Mouse (Mus musculus) CH12.LX (cell line): ENCODE data around the gene Elovl5. TPM values are rescaled to one million over a fixed set of nuclear protein-coding genes. Genes with fewer than 3 reads are reported as not detected.

ENCODE experiments used
- DNase-seq: peaks from one replicate; pipeline ENCODE4 v3.0.0-alpha.2; 2013; ENCODE audit errors: extremely low read depth
- H3K27ac ChIP-seq: 2 replicates; pipeline ENCODE4 v1.5.1; 2012; ENCODE audit warnings: low read depth, mild to moderate bottlenecking, control low read depth, moderate library complexity; ENCODE audit not compliant: insufficient read depth
- H3K27me3 ChIP-seq: replicated peaks from 2 replicates; pipeline ENCODE3; 2012; ENCODE audit warnings: inconsistent platforms
- H3K36me3 ChIP-seq, 2 experiments: replicated peaks in 1 of 2; 2 replicates each; pipeline versions ENCODE3 to v1.6.1; 2012; ENCODE audit warnings: inconsistent platforms in 1 of 2, low read length in 1 of 2, mild to moderate bottlenecking in 1 of 2, mixed read lengths in 1 of 2, moderate library complexity in 1 of 2; ENCODE audit not compliant: control insufficient read depth in 1 of 2, insufficient read depth in 1 of 2
- H3K4me1 ChIP-seq, 2 experiments: 2 replicates each; pipeline ENCODE4 v1.6.1; 2012; ENCODE audit warnings: inconsistent platforms in 1 of 2, moderate library complexity in 1 of 2; ENCODE audit not compliant: insufficient read depth in 2 of 2, control insufficient read depth in 1 of 2
- H3K4me2 ChIP-seq: 2 replicates; pipeline ENCODE4 v1.6.1; 2012; ENCODE audit warnings: low read depth, mild to moderate bottlenecking, control low read depth; ENCODE audit not compliant: poor library complexity, insufficient read depth, severe bottlenecking
- H3K4me3 ChIP-seq, 3 experiments: fragments of 150-350 bp in 1 of 3; sonication (generic) in 1 of 3; replicated peaks in 1 of 3; 2 replicates each; pipeline versions ENCODE3 to v1.5.1; 2011 to 2012; ENCODE audit warnings: low read depth in 2 of 3, low read length in 2 of 3, mild to moderate bottlenecking in 2 of 3, moderate library complexity in 2 of 3, control low read depth in 1 of 3, improper control_type of control experiment in 1 of 3, inconsistent platforms in 1 of 3, mixed read lengths in 1 of 3; ENCODE audit not compliant: poor library complexity in 1 of 3
- H3K79me2 ChIP-seq: replicated peaks from 2 replicates; pipeline ENCODE4 v1.6.1; 2012; ENCODE audit warnings: mild to moderate bottlenecking, moderate library complexity; ENCODE audit not compliant: control insufficient read depth, poor library complexity, insufficient read depth, severe bottlenecking; ENCODE audit errors: extremely low read depth
- H3K9ac ChIP-seq: 2 replicates; pipeline ENCODE4 v1.6.1; 2012; ENCODE audit warnings: low read depth, mild to moderate bottlenecking, control low read depth, moderate library complexity; ENCODE audit not compliant: insufficient read depth
- H3K9me3 ChIP-seq: replicated peaks from 2 replicates; pipeline ENCODE3; 2012; ENCODE audit warnings: low read length, inconsistent platforms, mixed read lengths
- CHD1 ChIP-seq: IDR thresholded peaks from 2 replicates; pipeline ENCODE4 v1.6.1; 2012; ENCODE audit warnings: low read depth, low read length, improper control_type of control experiment, inconsistent platforms
- CTCF ChIP-seq, 2 experiments: IDR thresholded peaks in 1 of 2; conservative IDR thresholded peaks in 1 of 2; 2 replicates each; pipeline ENCODE4 v1.5.1; 2011 to 2012; ENCODE audit warnings: low read depth in 2 of 2, low read length in 2 of 2, improper control_type of control experiment in 1 of 2, inconsistent platforms in 1 of 2, mild to moderate bottlenecking in 1 of 2, moderate library complexity in 1 of 2
- ETS1 ChIP-seq: conservative IDR thresholded peaks from 2 replicates; pipeline ENCODE4 v1.6.1; 2012; ENCODE audit warnings: low read depth, mild to moderate bottlenecking, inconsistent platforms, low read length, improper control_type of control experiment, moderate library complexity
- HCFC1 ChIP-seq: IDR thresholded peaks from 2 replicates; pipeline ENCODE4 v1.6.1; 2012; ENCODE audit warnings: low read depth, mild to moderate bottlenecking, inconsistent platforms, low read length, improper control_type of control experiment
- JUND ChIP-seq: conservative IDR thresholded peaks from 2 replicates; pipeline ENCODE4 v1.6.1; 2011; ENCODE audit warnings: low read depth, low read length, improper control_type of control experiment
- MAFK ChIP-seq: IDR thresholded peaks from 2 replicates; pipeline ENCODE4 v1.6.1; 2011; ENCODE audit warnings: low read length, improper control_type of control experiment; ENCODE audit not compliant: insufficient replicate concordance
- MAX ChIP-seq: IDR thresholded peaks from 2 replicates; pipeline ENCODE4 v1.6.1; 2011; ENCODE audit warnings: low read length, improper control_type of control experiment
- MYC ChIP-seq: IDR thresholded peaks from 2 replicates; pipeline ENCODE4 v1.6.1; 2011; ENCODE audit warnings: low read depth, mild to moderate bottlenecking, improper control_type of control experiment, low read length
- NELFE ChIP-seq: IDR thresholded peaks from 2 replicates; pipeline ENCODE4 v1.6.1; 2011; ENCODE audit warnings: low read depth, low read length, improper control_type of control experiment
- NRF1 ChIP-seq: IDR thresholded peaks from 2 replicates; pipeline ENCODE4 v1.6.1; 2014; ENCODE audit warnings: low read depth, mild to moderate bottlenecking, inconsistent platforms, low read length, improper control_type of control experiment, moderate library complexity
- PAX5 ChIP-seq: IDR thresholded peaks from 2 replicates; pipeline ENCODE4 v1.6.1; 2012; ENCODE audit warnings: low read length, inconsistent platforms, mixed read lengths
- POLR2A ChIP-seq: IDR thresholded peaks from 2 replicates; pipeline ENCODE4 v1.6.1; 2011; ENCODE audit warnings: low read depth, mild to moderate bottlenecking, improper control_type of control experiment, low read length
- RCOR1 ChIP-seq: conservative IDR thresholded peaks from 2 replicates; pipeline ENCODE4 v1.6.1; 2012; ENCODE audit warnings: low read depth, mild to moderate bottlenecking, inconsistent platforms, low read length, improper control_type of control experiment
- TCF12 ChIP-seq: IDR thresholded peaks from 2 replicates; pipeline ENCODE4 v1.6.1; 2014; ENCODE audit warnings: low read depth, mild to moderate bottlenecking, inconsistent platforms, low read length, improper control_type of control experiment
- UBTF ChIP-seq: IDR thresholded peaks from 2 replicates; pipeline ENCODE4 v1.6.1; 2012; ENCODE audit warnings: low read depth, mild to moderate bottlenecking, inconsistent platforms, low read length, improper control_type of control experiment, moderate library complexity
- USF1 ChIP-seq: IDR thresholded peaks from 2 replicates; pipeline ENCODE4 v1.6.1; 2014; ENCODE audit warnings: low read depth, mild to moderate bottlenecking, inconsistent platforms, low read length, improper control_type of control experiment
- ZMIZ1 ChIP-seq: IDR thresholded peaks from 2 replicates; pipeline ENCODE4 v1.6.1; 2012; ENCODE audit warnings: low read depth, mild to moderate bottlenecking, inconsistent platforms, low read length, improper control_type of control experiment
- dilution Hi-C: fragments of 300-500 bp; cut with MboI; formaldehyde crosslinking; loops from 2 replicates; pipeline ENCODE4 v1.14.3; 2020; ENCODE audit warnings: low sequenced_read_pairs; ENCODE audit not compliant: extremely low pct_unique_long_range_greater_than_20kb, extremely low pct_ligation_motif_present
- in situ Hi-C: fragments of 300-500 bp; cut with MboI; formaldehyde crosslinking; loops from 3 replicates; pipeline ENCODE4 v1.14.3; 2019; ENCODE audit warnings: low sequenced_read_pairs, low pct_ligation_motif_present, low pct_unique_long_range_greater_than_20kb, mixed read lengths
- polyA plus RNA-seq: library from polyadenylated mRNA; unstranded; fragments of >175 nt; gene quantifications from 2 replicates; pipeline ENCODE4 v1.2.1, GENCODE M21; 2012; ENCODE audit warnings: low read depth; ENCODE audit not compliant: insufficient read length
- total RNA-seq, 2 experiments: library from RNA; depleted of rRNA; stranded (reverse); fragments of 300-350 nt in 1 of 2; fragments of >200 nt in 1 of 2; gene quantifications; 2 replicates each; pipeline ENCODE4 v1.2.3; 2012 to 2014

Elovl5 gene
- total and polyA plus RNA-seq, 3 experiments: 44.0 to 122 (median 63.0) TPM

GRCm38 (mm10) chr9:77941058-77941457 lies 23.9 kb downstream of the Elovl5 start:
- Histone ChIP-seq H3K4me3 (no peak overlapping the region), H3K4me1 (peaks cover 19 to 88% of the 10 kb centered on the region in 2 experiments), H3K4me2 (no peak overlapping the region), H3K36me3 (peaks cover 0 to 29% of the 10 kb centered on the region in 2 experiments), H3K27ac (no peak overlapping the region), H3K9me3 (no peaks in the 10 kb centered on the region), H3K9ac (no peak overlapping the region), H3K27me3 (no peaks in the 10 kb centered on the region), H3K79me2 (peaks cover 2% of the 10 kb centered on the region)
- TF ChIP-seq ETS1 (no peak), CHD1 (no peak), UBTF (no peak), ZMIZ1 (no peak), MAFK (no peak), POLR2A (no peak), HCFC1 (no peak), TCF12 (no peak), RCOR1 (no peak), USF1 (no peak), CTCF (conservative IDR thresholded peaks at IDR 0.05 in 1 of 2, IDR thresholded peaks at IDR 0.05 in 1 of 2; ENCODE audit: low read depth in 2 of 2, low read length in 2 of 2) (no peak), NELFE (no peak), JUND (no peak), NRF1 (no peak), MAX (no peak), PAX5 (no peak), MYC (no peak)
- no peak for DNase-seq
- in situ Hi-C loops (no loop called here), dilution Hi-C loops (no loop called here)

GRCm38 (mm10) chr9:77941836-77942235 lies 24.7 kb downstream of the Elovl5 start:
- DNase-seq: no peak
- H3K4me3 ChIP-seq: no peak overlapping the region
- peaks cover 18 to 83% of the 10 kb centered on the region in 2 experiments for H3K4me1 ChIP-seq
- dilution Hi-C loops (no loop called here), in situ Hi-C loops (no loop called here)
- no peak overlapping the region for H3K4me2 ChIP-seq
- no peak for TF ChIP-seq HCFC1
- no peaks in the 10 kb centered on the region for H3K9me3 ChIP-seq
- no peak overlapping the region for H3K9ac ChIP-seq
- H3K36me3 ChIP-seq: peaks cover 0 to 31% of the 10 kb centered on the region in 2 experiments
- no peak overlapping the region for H3K27ac ChIP-seq
- no peaks in the 10 kb centered on the region; the same call in none of the 2 replicates for H3K79me2 ChIP-seq
- H3K27me3 ChIP-seq: no peaks in the 10 kb centered on the region
